18 mouse cellular contexts compared by ENCODE assay signal in genomic region chr16:93557646-93558045, GRCm38 (mm10). TPM values are rescaled to one million over a fixed set of nuclear protein-coding genes. Genes with fewer than 3 reads are reported as not detected.
A peak's percentile ranks its signal among the peaks of the same experiment; 100 is the strongest.
DNase-seq lines count a peak whose midpoint lies in the region; ATAC-seq lines count a peak whose summit lies in the region.
"Had no signal": no experiment of that assay in that cellular context is flagged by ENCODE, and none has a peak within 500 bp of the region (broad histone marks: within the 10 kb centered on the region; RNA-seq: fewer than 3 reads in every experiment).

No protein-coding gene starts in this region.

- H3K4me1 ChIP-seq in embryonic facial prominence, embryonic 15.5 days: peaks cover 17% of the 10 kb centered on the region
- H3K4me1 ChIP-seq: forebrain, embryonic 12.5 days; neural tube, embryonic 13.5 days had no signal

- WGBS in embryonic facial prominence, embryonic 15.5 days: 56% methylated on average over 8 of the region's 8 CpGs

- H3K9me3 ChIP-seq in embryonic facial prominence, embryonic 15.5 days (replicated peaks): no peaks in the 10 kb centered on the region
- H3K9me3 ChIP-seq: forebrain, embryonic 12.5 days; heart, embryonic 13.5 days; neural tube, embryonic 13.5 days had no signal

- no peaks in the 10 kb centered on the region for H3K36me3 ChIP-seq in embryonic facial prominence, embryonic 15.5 days
- H3K36me3 ChIP-seq: forebrain, embryonic 12.5 days; heart, embryonic 13.5 days; neural tube, embryonic 13.5 days had no signal

- no peak overlapping the region for H3K27ac ChIP-seq in embryonic facial prominence, embryonic 15.5 days (replicated peaks)
- H3K27ac ChIP-seq: forebrain, embryonic 12.5 days; heart, embryonic 13.5 days; neural tube, embryonic 13.5 days had no signal

- H3K27me3 ChIP-seq in embryonic facial prominence, embryonic 15.5 days: peaks cover 4% of the 10 kb centered on the region; the same call in 1 of the 2 replicates

- peak overlapping the region; percentile 34; the same call in 1 of the 2 replicates for H3K4me2 ChIP-seq in embryonic facial prominence, embryonic 15.5 days (replicated peaks)
- H3K4me2 ChIP-seq: midbrain, embryonic 11.5 days; neural tube, embryonic 13.5 days had no signal

- H3K4me3 ChIP-seq in embryonic facial prominence, embryonic 15.5 days (replicated peaks): no peak overlapping the region
- H3K4me3 ChIP-seq: forebrain, embryonic 12.5 days; heart, embryonic 13.5 days; neural tube, embryonic 13.5 days had no signal

- no peak overlapping the region for H3K9ac ChIP-seq in embryonic facial prominence, embryonic 15.5 days
- H3K9ac ChIP-seq: forebrain, embryonic 12.5 days; heart, embryonic 13.5 days; liver, postnatal 0 days; neural tube, embryonic 13.5 days had no signal

- peak; percentile 21 for DNase-seq in heart, postnatal 4 days
- DNase-seq in heart, postnatal 25 days (ENCODE audit: low spot score): no peak
- peak; percentile 51 for DNase-seq in lung, postnatal 14 days
- no peak for DNase-seq in adrenal gland, adult 2 months
- DNase-seq: adrenal gland, postnatal 10 days; cerebellum, adult 2 months; kidney, postnatal 14 days; liver; liver, postnatal 0 days; thymus, postnatal 4 days had no signal

- intact Hi-C loops in heart, postnatal 25 days (cut with DNase I): no loop called here

- ATAC-seq in common myeloid progenitor, adult 5-6 weeks (replicated peaks; ENCODE audit: low read depth, poor library complexity, severe bottlenecking): 0 out of 2 replicates have a peak, but pooled peaks have one; percentile 31
- no peak for ATAC-seq in embryonic facial prominence, embryonic 15.5 days (ENCODE audit: insufficient number of reproducible peaks, low FRiP score, low TSS enrichment, low read depth)
- no peak for ATAC-seq in megakaryocyte, adult 5-6 weeks (ENCODE audit: poor library complexity, severe bottlenecking)
- ATAC-seq: inflammation-experienced regulatory T-cells, adult 6 months; liver, postnatal 0 days had no signal

RNA-seq across cellular contexts. Expression of gene Setd4, which starts 46.2 kb away (rescaled TPM):
- total RNA-seq in heart, postnatal 4 days (2021): 1 to 10 TPM; 2.0 to 2.3 TPM
- total RNA-seq in heart, postnatal 25 days (2021): 1 to 10 TPM; 1.5 TPM
- 8.0 and 19.1 TPM in 2 replicates for total RNA-seq in common myeloid progenitor, adult 5-6 weeks (2017)
- polyA plus RNA-seq in embryonic facial prominence, embryonic 15.5 days (2015; fragmentation: Nextera tagmentation; extraction: Ambion mirVana): 12.3 and 17.0 TPM in 2 replicates
- 3.9 and 6.7 TPM in 2 replicates for total RNA-seq in megakaryocyte, adult 5-6 weeks (2015)
- 1.9 and 2.7 TPM in 2 replicates for total RNA-seq in megakaryocyte, adult 5-6 weeks (2017)
- 1 to 10 TPM; 3.0 to 4.6 TPM for total RNA-seq in adrenal gland, adult 2 months (2021)
- 8.0 and 10.5 TPM in 2 replicates for polyA plus RNA-seq in adrenal gland, adult 2 months (2012; rRNA removed)

RNA-seq across cellular contexts. Expression of gene Cbr1, which starts 48.0 kb away (rescaled TPM):
- total RNA-seq in heart, postnatal 4 days (2021): 10 to 100 TPM; 25.9 to 26.2 TPM
- total RNA-seq in heart, postnatal 25 days (2021): 10 to 100 TPM; 26.1 to 27.5 TPM
- 26.9 and 36.0 TPM in 2 replicates for total RNA-seq in common myeloid progenitor, adult 5-6 weeks (2017)
- polyA plus RNA-seq in embryonic facial prominence, embryonic 15.5 days (2015; fragmentation: Nextera tagmentation; extraction: Ambion mirVana): 92.8 and 96.6 TPM in 2 replicates
- 3.2 and 4.8 TPM in 2 replicates for total RNA-seq in megakaryocyte, adult 5-6 weeks (2015)
- total RNA-seq in megakaryocyte, adult 5-6 weeks (2017): 4.8 and 6.6 TPM in 2 replicates
- 10 to 100 TPM; 82.4 to 93.0 TPM for total RNA-seq in adrenal gland, adult 2 months (2021)
- polyA plus RNA-seq in adrenal gland, adult 2 months (2012; rRNA removed): 114 and 137 TPM in 2 replicates

Comparison
In these comparisons a context has a peak if more than half of its experiments do, and no peak if none do; other contexts are left out.
1. DNase-seq: peak in heart, postnatal 4 days (single experiment) and lung, postnatal 14 days (single experiment); none in heart, postnatal 25 days (single experiment) and adrenal gland, adult 2 months (single experiment).